Mouse (Mus musculus) cerebral cortex, adult 2 months (tissue): ENCODE results near the gene Mmrn1.

Source experiments
- WGBS: fragments of 180-500 bp; shearing (Covaris S2); methylation state at CpG from one replicate; pipeline ENCODE4 v1.1.7; 2018; 5-methylcytosine and 5-hydroxymethylcytosine counted together

Mmrn1 gene

GRCm38 (mm10) chr6:60924676-60925075 is at the start of gene Mmrn1:
TSS of gene Mmrn1 (plus strand) at chr6:60924976.
- 96% methylated on average over 20 of the region's 20 CpGs for WGBS

DNA sequence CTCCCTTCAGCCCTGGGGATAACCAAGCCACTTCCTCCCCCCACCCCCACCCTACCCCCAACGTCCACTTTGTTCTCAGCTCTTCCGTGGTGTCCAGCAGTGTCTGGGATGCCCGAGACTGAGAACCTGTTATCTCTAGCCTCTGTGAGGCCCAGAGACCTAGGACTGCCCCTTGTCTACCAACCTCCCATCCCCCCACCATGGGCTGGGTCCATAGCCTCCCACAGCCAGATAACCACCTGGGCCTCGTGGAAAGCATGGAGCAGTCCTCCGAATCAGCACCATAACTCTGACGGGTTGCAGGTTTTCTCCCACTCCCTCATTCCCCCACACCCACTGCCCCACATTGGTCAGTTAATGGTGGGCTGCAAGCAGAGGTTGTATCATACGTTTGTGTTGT is 44.4 kb upstream of the Mmrn1 start:
- WGBS: 89% methylated on average over 7 of the region's 7 CpGs

DNA sequence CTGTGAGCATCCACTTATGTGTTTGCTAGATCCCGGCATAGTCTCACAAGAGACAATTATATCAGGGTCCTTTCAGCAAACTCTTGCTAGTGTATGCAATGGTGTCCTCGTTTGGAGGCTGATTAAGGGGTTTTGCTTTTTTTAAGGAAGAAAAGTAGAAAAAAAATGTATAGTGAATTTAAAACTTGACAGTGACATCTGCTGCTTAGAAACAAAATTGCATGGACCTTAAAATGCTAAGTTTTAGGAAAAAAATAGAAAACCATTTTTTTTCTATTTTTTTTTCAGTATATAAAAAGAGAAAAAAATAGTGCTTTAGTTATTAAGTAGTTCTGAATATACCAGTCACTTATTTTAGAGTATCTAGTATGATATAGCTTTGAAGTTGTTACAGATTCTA is 43.2 kb upstream of the Mmrn1 start:
- 29% methylated on average over 2 of the region's 2 CpGs for WGBS

DNA sequence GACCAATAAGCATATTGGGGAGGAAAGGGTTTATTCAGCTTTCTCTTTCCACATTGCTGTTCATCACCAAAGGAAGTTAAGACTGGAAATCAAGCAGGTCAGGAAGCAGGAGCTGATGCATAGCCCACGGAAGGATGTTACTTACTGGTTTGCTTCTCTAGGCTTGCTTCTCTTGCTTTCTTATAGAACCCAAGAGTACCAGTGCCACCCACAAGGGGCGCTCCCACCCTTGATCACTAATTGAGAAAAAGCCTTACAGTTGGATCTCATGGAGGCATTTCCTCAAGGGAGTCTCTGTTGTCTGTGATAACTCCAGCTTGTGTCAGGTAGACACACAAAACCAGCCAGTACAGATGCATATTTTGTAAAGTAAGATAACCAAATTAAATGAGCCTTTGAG is 17.5 kb upstream of the Mmrn1 start:
- WGBS: 79% methylated on average over 2 of the region's 2 CpGs

- WGBS: 63% methylated on average over 4 of the region's 4 CpGs
These were observed 10.1 kb downstream of the Mmrn1 start for GRCm38 (mm10) chr6:60934835-60935234.

DNA sequence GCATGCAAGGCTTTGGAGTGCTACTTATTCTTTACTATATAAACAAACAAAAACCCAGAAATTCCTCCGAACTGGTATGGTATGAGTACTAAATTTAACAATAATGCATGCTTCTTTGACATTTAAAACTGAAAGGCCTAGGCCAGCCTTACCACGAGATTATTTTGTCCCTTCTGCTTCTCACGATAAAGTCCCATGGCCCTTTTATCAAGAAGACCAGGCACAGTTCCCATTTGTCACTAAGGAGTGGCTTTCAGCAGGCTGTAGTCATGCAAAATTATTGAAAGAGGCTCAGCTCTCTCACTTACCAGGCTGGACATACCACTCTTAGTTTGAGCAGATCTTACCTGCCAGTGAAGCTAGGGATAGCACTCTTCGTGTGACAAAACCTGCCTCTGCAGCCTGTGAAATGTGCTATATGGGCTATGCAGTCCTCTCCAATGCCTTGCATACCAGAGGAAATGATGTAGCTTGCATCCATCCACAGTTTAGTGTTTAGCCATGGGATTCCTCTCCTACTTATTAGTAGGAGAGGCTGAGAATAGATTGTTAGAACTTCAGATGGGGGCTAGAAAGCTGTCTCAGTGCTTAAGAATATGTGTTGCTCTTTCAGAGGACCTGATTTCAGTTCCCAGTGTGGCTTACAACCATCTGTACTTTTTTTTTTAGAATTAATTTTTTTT is 10.8 kb downstream of the Mmrn1 start:
- 73% methylated on average over 4 of the region's 4 CpGs for WGBS

GRCm38 (mm10) chr6:60944178-60944577 is 19.4 kb downstream of the Mmrn1 start:
- 82% methylated on average over 7 of the region's 7 CpGs for WGBS

DNA sequence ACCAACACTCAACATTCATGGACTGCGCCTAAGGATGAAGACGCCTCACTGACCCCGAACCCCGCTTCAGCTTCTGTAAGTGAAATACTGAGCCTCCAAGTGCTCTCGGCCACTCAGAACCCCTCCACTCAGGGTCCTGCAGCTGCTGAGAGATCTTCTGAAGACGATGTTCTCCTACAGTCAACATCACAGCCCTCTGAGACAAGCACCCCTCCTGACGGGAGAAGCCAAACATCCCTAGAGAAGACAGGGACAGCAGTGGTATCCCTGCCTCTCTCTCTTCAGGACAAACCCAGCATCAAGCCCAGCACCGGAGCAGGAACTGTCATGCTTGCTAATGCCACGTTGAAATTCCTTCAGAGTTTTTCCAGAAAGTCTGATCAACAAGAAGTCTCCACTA is 19.8 kb downstream of the Mmrn1 start:
- 71% methylated on average over 9 of the region's 9 CpGs for WGBS

DNA sequence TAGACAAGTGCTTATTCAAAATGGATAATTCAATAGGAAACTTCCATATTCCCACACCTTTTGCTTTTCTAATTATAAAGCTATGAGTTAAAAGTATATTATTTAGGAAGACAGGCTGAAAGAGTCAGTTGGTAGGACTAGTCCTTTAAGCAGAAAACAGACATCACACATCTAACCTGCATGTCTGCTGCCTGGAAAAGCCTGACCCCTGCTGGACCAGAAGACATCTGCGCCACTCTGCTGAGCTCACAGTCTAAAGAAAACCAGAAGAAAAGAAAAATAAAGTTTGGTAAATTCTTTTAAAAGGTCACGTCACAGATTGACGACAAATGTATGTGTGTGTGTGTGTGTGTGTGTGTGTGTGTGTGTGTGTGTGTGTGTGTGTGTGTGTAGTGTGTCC is 25.6 kb downstream of the Mmrn1 start:
- WGBS: 70% methylated on average over 3 of the region's 3 CpGs

DNA sequence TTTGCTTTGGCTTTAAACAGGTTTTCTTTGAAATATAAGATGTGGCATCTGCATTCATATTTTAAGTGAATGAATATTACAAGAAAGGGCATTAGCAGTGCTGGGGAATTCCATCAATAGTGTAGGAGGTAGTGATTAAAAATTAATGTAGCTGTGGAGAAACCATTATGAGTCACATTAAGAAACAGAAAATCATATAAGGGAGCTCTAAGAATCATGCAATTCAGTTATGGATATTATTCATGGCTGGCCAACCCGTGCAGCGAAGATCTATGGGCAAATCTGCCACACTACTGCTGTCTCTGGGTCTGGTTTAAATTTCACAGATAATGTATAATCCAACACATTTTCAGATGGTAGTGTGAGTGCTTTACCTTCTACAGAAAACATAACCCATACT is 36.5 kb downstream of the Mmrn1 start:
- WGBS: 92% methylated on average over 2 of the region's 2 CpGs

GRCm38 (mm10) chr6:60961838-60962237 is 37.1 kb downstream of the Mmrn1 start:
- WGBS: 57% methylated on average over 2 of the region's 2 CpGs

GRCm38 (mm10) chr6:60962668-60963067 is 37.9 kb downstream of the Mmrn1 start:
- 62% methylated on average over 2 of the region's 2 CpGs for WGBS

- 62% methylated on average over 1 of the region's 1 CpGs for WGBS
These were observed 39.0 kb downstream of the Mmrn1 start for GRCm38 (mm10) chr6:60963726-60964125.

GRCm38 (mm10) chr6:60966931-60967330 is 42.2 kb downstream of the Mmrn1 start:
- 84% methylated on average over 4 of the region's 4 CpGs for WGBS

DNA sequence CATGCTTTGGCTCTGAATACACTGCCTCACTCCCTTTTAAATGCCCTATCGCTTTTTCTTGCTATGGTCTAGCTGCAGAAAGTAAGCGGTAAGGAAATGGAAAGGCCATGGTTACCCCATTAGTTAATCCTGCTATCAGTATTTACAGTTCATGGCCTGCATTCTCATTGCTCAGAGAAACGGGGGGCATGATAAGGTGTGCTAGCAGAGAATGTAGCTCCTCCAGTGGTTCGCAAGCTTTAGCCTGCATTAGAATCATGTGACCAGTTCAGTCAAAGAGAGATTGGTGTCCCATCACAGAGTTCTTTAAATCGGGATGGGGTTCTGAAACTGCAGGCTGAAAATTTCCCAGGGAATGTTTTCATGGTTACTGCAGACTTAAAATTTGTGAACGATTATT is 44.6 kb downstream of the Mmrn1 start:
- WGBS: 74% methylated on average over 6 of the region's 6 CpGs

- WGBS: 90% methylated on average over 2 of the region's 2 CpGs
These were observed 46.0 kb downstream of the Mmrn1 start for GRCm38 (mm10) chr6:60970811-60971210.

DNA sequence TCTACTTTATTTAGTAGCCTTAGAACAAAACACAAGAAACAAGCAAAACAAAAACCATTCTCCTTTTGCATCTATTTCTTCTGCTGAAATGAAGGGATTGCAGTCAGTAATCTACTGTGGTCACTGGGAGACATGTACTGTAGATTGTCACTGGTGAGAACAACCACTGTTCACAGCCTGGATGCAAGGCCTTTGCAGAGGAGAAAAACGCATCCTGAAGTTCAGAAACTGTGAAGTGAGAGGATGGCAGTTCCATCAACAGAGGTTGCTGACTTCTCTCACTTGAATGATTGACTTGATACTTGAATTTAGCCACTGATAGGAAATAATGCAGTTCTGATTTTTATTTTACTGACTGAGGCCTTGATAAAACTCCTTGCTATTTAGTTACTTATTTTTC is 53.8 kb downstream of the Mmrn1 start:
- WGBS: 78% methylated on average over 1 of the region's 1 CpGs

DNA sequence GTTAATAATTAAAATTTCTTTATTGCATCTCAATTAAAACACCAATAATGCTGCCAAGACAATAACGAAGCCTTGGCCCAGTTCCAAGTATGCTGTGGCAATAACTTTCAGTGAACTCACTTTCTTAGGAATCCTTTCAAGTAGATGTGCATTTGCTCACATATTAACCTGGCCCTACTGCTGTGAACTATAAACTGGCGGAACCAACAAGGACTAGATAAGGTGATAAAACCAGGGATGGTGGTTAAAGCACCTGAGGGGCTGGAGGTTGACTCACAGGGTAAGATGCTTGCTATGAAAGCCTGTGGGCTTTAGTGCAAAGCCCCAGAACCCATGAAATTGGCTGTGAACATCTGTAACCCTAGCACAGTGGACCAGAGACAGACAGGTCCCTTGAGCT is 54.3 kb downstream of the Mmrn1 start:
- WGBS: 67% methylated on average over 2 of the region's 2 CpGs

DNA sequence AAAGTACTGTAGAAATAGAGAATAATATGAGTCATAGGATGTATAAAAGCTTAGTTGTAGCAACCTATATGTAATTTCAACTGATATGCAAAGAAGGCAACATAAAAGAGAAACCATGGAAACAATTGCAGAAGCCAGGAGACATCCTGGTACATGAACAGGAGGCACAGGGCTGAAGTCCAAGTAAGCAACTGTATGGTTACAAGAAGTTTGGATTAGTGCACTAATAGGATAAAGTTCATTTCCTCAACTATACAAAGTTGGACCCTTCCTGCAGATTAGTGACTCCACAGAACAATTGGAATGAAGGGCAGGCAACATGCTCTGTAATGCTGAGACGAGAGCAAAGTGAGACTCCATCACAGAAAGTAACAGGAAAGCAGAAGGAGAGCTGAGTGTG is 59.6 kb downstream of the Mmrn1 start:
- WGBS: 67% methylated on average over 1 of the region's 1 CpGs

- WGBS: 27% methylated on average over 2 of the region's 2 CpGs
These were observed 61.1 kb downstream of the Mmrn1 start for GRCm38 (mm10) chr6:60985919-60986318.

DNA sequence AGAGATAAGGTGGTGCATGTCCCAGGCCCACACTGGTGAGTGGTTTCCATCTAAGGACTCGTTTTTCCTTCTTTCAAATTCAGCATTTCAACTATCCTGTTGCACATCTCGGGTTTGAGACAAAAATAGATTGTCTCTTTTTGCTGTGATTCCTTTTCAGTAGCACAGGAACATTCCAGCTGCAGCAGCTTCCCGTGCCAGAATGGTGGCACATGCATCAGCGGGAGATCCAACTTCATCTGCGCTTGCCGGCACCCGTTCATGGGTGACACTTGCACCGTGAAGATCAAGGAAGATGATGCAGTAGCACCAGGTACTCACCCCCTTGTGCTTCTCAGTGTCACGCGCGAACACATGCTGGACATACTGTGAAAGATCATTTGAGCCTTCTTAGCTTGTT is 62.1 kb downstream of the Mmrn1 start:
- WGBS: 54% methylated on average over 11 of the region's 11 CpGs

DNA sequence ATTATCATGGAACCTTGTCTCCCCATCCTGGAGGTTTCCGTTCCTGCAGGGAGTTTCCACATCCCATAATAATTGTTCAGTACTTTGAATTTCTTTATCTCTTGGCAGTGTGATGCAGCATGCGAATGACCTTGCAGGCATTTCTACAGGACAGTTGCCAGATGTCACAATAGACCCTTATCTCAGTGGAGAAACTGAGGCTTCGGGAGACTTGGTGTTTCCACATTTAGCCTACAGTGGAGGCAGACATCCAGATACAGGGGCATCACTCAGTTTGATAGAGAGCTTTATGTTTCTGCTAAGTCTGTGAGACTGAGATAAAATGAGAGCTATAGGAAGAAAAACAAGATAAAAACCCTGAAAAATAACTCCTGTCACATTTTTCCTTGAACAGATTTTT is 63.0 kb downstream of the Mmrn1 start:
- 78% methylated on average over 3 of the region's 3 CpGs for WGBS

DNA sequence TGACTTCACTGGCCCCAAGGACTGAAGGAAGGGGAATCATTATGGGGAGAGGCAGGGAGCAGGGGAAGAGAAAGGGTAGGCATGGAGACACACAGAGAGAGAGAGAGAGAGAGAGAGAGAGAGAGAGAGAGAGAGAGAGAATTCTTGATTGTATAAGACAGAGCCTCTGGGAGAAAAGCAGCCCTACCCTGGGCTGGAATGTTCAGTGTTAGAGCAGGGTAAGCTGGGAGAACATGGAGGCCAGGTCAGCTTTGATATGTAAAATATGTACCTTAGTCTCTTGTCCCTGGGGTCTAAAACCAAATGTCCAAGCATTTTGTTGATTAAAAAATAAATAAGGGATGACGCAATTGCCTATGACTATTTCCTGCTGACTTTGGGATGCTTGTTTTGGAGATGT is 67.6 kb downstream of the Mmrn1 start:
- WGBS: 94% methylated on average over 1 of the region's 1 CpGs

DNA sequence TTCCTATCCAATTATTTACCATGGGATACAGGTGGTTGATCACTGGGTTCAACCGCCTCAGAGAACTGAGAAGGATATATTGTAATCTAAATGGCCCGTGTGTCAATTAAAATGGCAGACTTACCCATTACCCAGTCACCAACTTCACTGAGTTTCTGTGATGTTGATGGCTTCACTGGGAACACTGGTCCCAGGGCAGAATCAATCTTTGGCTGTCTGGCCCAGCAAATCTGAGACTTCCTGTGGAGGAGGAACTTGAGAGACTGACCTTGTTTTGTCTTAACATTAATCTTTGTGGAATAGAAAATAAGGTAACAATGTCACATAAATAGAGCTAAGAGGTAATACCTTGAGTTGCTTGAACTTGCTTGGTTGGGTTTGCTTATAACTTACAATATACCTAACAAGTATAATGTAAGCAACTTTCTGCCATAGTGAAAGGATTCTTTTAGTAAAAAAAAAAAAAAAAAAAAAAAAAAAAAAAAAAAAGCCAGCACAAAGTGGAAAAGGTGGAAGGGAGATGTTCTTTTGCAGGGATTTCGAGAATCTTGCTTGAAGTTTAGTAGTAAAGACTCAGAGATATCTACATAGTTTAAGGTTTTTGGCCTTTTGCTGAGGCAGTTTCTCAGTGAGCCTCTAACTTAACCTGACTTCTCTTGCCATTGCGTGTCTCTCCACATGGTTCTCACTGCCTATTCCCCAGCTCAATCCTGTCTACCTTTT is 68.8 kb downstream of the Mmrn1 start:
- WGBS: 91% methylated on average over 4 of the region's 4 CpGs
